Mouse (Mus musculus) lung, adult 2 months (tissue): ENCODE data around the gene Pctp.

Experiments
- CTCF ChIP-seq: fragments of 200-500 bp; IDR thresholded peaks from 2 replicates; pipeline ENCODE4 v1.5.1; 2011; ENCODE audit warnings: mild to moderate bottlenecking, low read length, control low read depth; ENCODE audit not compliant: insufficient read depth
- POLR2A ChIP-seq: fragments of 200-500 bp; IDR thresholded peaks from 2 replicates; pipeline ENCODE4 v1.6.1; 2011; ENCODE audit warnings: low read depth, mild to moderate bottlenecking, control low read depth, low read length, borderline replicate concordance; ENCODE audit errors: extremely low read depth

DNA sequence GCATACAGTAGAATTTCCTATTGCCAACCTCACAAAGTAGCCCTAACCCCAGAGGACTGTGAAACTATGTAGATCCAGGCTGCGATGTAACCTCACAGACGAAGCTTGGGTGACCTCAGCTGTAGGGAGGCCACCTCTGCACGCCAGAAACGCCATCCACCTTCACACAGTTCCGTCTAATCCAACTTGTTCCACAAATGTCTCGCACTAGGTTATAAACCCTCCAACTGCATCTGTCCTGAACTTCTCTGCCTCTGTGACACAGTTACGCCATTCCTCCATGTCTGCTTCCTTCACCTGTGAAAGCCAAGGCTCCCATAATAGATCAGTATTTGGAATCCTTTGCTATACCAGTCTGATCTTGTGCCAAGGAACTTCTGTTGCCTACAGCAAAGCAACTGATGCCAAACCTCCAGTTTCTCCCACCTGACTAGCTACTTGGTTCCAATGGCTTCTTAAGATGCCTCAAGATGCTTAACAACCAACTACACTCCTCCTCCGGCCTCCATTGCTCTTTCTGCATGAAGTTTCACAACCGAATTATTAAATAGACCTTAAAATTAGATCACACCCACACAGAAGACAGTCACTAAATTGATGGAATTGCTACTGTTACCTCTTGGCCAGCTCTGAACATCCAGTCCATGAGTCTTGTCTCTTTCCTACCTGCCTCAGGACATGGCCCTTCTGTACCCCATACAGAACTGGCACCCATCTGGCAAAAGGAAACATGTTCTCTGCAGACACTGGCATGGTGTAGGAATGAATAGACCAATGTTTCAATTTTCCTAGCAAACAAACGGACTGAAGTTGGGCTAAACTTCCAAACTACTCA, 1.1 kb downstream of the Pctp start:
- TF ChIP-seq POLR2A, result no peak
- no peak for TF ChIP-seq CTCF
